Mouse (Mus musculus): ENCODE data around the gene Pou2af1.

DNA sequence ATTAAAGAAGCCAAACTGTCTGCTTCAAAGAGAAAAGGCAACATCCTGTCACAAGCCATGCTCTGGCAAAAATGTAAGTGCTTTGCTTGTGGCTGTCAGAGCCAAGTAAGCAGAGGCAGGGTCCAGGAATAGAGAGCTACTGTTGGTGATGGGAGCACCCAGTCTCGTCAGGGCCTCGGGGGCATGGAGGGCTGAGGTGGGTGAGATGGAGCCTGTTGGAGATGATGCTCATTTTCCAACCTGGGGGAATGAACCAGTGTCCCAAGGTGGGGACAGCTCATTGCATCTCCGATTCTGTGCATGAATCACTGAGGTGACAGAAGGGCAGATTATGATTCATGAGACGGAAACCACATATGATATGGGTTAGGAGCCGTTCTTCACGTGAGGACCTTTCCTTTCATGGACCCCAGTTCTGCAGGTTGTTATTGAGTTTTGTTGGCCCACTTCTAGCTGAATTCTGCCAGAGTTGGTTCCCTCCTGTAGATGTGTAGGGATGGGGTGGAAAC, 275 bp downstream of the Pou2af1 start:
- no peak for TF ChIP-seq CTCF (IDR thresholded peaks at IDR 0.05; ENCODE audit: control insufficient read depth, insufficient read depth, low read length)
- TF ChIP-seq POLR2A (IDR thresholded peaks at IDR 0.05; ENCODE audit: borderline replicate concordance, control insufficient read depth, low read depth, low read length): no peak

Measured in bone marrow, adult 2 months (tissue).